Mouse (Mus musculus) heart, embryonic 12.5 days (tissue): ENCODE measurements around the gene Sh2d4b. TPM values are rescaled to one million over a fixed set of nuclear protein-coding genes. Genes with fewer than 3 reads are reported as not detected.

ENCODE experiments used
- ATAC-seq: fragments of 200-750 bp; cut with Nextera tagmentation; 2 replicates; pipeline ENCODE4 v1.8.0; 2017; ENCODE audit warnings: moderate TSS enrichment, moderate library complexity; ENCODE audit not compliant: insufficient number of reproducible peaks, low FRiP score
- H3K27ac ChIP-seq: fragments of 300-500 bp; sonication (generic); 2 replicates; pipeline ENCODE4 v1.5.1; 2016; ENCODE audit warnings: mild to moderate bottlenecking, moderate library complexity; ENCODE audit not compliant: poor library complexity, severe bottlenecking
- H3K27me3 ChIP-seq: fragments of 300-500 bp; sonication (generic); replicated peaks from 2 replicates; pipeline ENCODE4 v1.6.1; 2016; ENCODE audit warnings: mild to moderate bottlenecking, moderate library complexity
- H3K36me3 ChIP-seq: fragments of 300-500 bp; sonication (generic); 2 replicates; pipeline ENCODE4 v1.6.1; 2016; ENCODE audit warnings: mild to moderate bottlenecking, moderate library complexity
- H3K4me1 ChIP-seq: fragments of 300-500 bp; sonication (generic); replicated peaks from 2 replicates; pipeline ENCODE4 v1.6.1; 2016; ENCODE audit warnings: mild to moderate bottlenecking
- H3K4me2 ChIP-seq: fragments of 300-500 bp; sonication (generic); 2 replicates; pipeline ENCODE4 v1.6.1; 2016; ENCODE audit warnings: mild to moderate bottlenecking, moderate library complexity
- H3K4me3 ChIP-seq: fragments of 300-500 bp; sonication (generic); 2 replicates; pipeline ENCODE4 v1.5.1; 2016; ENCODE audit warnings: mild to moderate bottlenecking
- H3K9ac ChIP-seq: fragments of 300-500 bp; sonication (generic); 2 replicates; pipeline ENCODE4 v1.6.1; 2016; ENCODE audit warnings: mild to moderate bottlenecking, moderate library complexity
- H3K9me3 ChIP-seq: fragments of 300-500 bp; sonication (generic); replicated peaks from 2 replicates; pipeline ENCODE4 v1.6.1; 2016; ENCODE audit warnings: mild to moderate bottlenecking, moderate library complexity
- WGBS: fragments of 180-500 bp; shearing (Covaris S2); methylation state at CpG from one replicate; pipeline ENCODE4 v1.1.7; 2016; 5-methylcytosine and 5-hydroxymethylcytosine counted together
- polyA plus RNA-seq: library from polyadenylated mRNA; unstranded; fragments of >200 nt; fragmentation: Nextera tagmentation; extraction: Ambion mirVana; gene quantifications from 2 replicates; pipeline ENCODE4 v1.2.1, GENCODE M21; 2016

Sh2d4b gene
- 0.50 and 0.82 TPM in 2 replicates for polyA plus RNA-seq

- no peak within 1 kb of the TSS for H3K4me3 ChIP-seq
- H3K27ac ChIP-seq, result no peak within 1 kb of the TSS
- 22% methylated on average over 3 of the region's 3 CpGs for WGBS
- H3K4me2 ChIP-seq, result peak within 1 kb of the TSS; percentile 60; the same call in 1 of the 2 replicates
- H3K9me3 ChIP-seq, result no peaks in the 10 kb centered on the region
- no peaks in the 10 kb centered on the region for H3K27me3 ChIP-seq
- H3K4me1 ChIP-seq, result peaks cover 17% of the 10 kb centered on the region
- ATAC-seq, result no peak
- no peak within 1 kb of the TSS for H3K9ac ChIP-seq
- H3K36me3 ChIP-seq, result no peaks in the 10 kb centered on the region
These were observed at the start of gene Sh2d4b for GRCm38 (mm10) chr14:40893196-40893595. Gene Sh2d4b, minus strand, starts transcription at chr14:40893266.

DNA sequence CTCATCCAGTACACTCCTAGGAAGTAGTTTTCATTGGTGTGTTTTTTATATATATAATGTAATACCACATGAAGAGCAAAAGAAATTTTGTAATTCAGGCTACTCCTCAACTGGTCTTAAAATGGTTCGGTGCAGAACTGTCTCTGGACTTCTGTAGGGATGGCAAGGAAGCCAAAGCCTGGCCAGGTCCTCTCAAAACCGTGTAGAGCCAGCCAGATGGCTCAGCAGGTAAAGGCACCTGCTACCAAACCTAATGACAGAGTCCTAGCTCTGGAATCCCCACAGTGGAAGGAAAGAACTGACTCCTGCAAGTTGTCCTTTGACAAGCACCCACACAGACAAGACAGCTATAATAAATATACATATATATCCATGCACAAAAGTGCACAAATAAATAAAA is 49.4 kb upstream of the Sh2d4b start:
- Histone ChIP-seq H3K27ac (no peak overlapping the region), H3K9me3 (no peaks in the 10 kb centered on the region), H3K27me3 (no peaks in the 10 kb centered on the region), H3K4me2 (no peak overlapping the region), H3K4me1 (peaks cover 11% of the 10 kb centered on the region), H3K36me3 (no peaks in the 10 kb centered on the region), H3K4me3 (no peak overlapping the region), H3K9ac (no peak overlapping the region)
- WGBS, result 67% methylated on average over 2 of the region's 2 CpGs
- ATAC-seq, result no peak

GRCm38 (mm10) chr14:40938380-40938987 is 45.4 kb upstream of the Sh2d4b start:
- H3K36me3 ChIP-seq, result no peaks in the 10 kb centered on the region
- H3K4me3 ChIP-seq, result no peak overlapping the region
- 86% methylated on average over 11 of the region's 11 CpGs for WGBS
- no peaks in the 10 kb centered on the region for H3K27me3 ChIP-seq
- ATAC-seq, result no peak
- H3K4me1 ChIP-seq, result peaks cover 29% of the 10 kb centered on the region
- H3K27ac ChIP-seq, result no peak overlapping the region
- H3K9ac ChIP-seq, result no peak overlapping the region
- H3K4me2 ChIP-seq, result no peak overlapping the region
- H3K9me3 ChIP-seq, result no peaks in the 10 kb centered on the region

DNA sequence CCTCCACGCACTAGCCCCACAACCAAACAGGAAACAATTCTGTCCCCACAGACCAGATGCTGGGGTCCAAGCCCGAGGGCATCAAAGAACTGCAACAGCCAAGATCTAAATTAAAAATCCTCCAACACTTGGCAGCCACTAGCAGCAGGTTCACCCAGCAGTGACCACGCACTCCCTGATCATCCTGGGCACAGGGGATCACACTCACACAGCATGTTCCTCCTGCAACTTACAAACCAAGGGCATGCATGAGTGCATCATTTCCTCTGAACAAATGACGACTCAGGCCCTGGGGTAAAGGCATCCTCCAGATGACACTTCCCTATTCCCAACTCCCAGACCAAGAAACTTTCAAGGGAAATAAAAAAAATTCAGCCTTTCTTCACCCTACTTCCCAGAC is 44.0 kb upstream of the Sh2d4b start:
- H3K9me3 ChIP-seq, result no peaks in the 10 kb centered on the region
- H3K4me1 ChIP-seq, result peaks cover 37% of the 10 kb centered on the region
- H3K4me3 ChIP-seq, result no peak overlapping the region
- ATAC-seq, result no peak
- WGBS, result 80% methylated on average over 4 of the region's 4 CpGs
- H3K27me3 ChIP-seq, result no peaks in the 10 kb centered on the region
- H3K9ac ChIP-seq, result no peak overlapping the region
- H3K4me2 ChIP-seq, result no peak overlapping the region
- no peak overlapping the region for H3K27ac ChIP-seq
- H3K36me3 ChIP-seq, result no peaks in the 10 kb centered on the region

DNA sequence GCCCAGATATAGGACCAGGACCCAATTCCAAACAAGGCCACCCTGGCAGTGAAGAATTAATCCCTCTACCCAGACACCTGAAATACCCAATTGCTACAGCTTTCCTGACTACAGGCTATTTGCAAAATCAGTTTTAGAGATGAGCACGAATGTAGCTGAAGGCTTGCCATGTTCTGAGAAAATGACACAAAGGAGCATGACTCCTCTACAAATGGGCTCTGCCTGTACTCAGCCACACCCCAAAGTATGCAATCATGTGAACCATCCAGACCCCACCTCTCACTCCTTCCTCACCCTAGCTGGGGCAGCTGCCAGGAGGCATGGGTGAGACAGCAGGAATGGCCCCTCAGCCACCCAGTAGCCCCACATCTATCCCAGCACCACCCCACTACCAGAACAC is 42.4 kb upstream of the Sh2d4b start:
- WGBS, result 92% methylated on average over 1 of the region's 1 CpGs
- Histone ChIP-seq H3K36me3 (no peaks in the 10 kb centered on the region), H3K27ac (no peak overlapping the region), H3K4me2 (no peak overlapping the region), H3K4me1 (peaks cover 45% of the 10 kb centered on the region), H3K9ac (no peak overlapping the region), H3K9me3 (no peaks in the 10 kb centered on the region), H3K4me3 (no peak overlapping the region), H3K27me3 (no peaks in the 10 kb centered on the region)
- ATAC-seq, result no peak

DNA sequence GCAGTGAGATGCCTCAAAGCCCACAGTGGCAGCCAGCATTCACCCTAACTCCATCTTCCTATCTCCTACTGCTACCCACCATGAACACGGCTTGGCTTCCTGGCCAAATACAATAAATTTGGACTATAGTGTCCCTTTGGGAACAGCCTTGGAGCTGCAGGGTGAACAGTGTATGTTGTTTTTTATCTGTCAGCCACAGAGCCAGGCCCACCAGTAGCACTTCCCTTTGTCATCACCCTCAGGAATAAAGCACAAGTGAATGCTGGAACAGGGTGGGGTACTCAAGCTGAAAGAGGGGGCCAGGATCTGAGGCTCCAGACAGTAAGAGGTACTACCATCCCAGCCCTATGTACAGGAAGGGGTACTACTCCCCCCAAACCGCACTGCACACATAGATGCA is 42.0 kb upstream of the Sh2d4b start:
- Histone ChIP-seq H3K9ac (no peak overlapping the region), H3K36me3 (no peaks in the 10 kb centered on the region), H3K4me1 (peaks cover 47% of the 10 kb centered on the region), H3K27me3 (no peaks in the 10 kb centered on the region), H3K9me3 (no peaks in the 10 kb centered on the region), H3K4me2 (no peak overlapping the region), H3K4me3 (no peak overlapping the region), H3K27ac (0 out of 2 replicates have a peak overlapping the region, but pooled peaks have one; percentile 4)
- peak; percentile 17; the same call in 1 of the 2 replicates for ATAC-seq
- WGBS, result 54% methylated on average over 2 of the region's 2 CpGs

DNA sequence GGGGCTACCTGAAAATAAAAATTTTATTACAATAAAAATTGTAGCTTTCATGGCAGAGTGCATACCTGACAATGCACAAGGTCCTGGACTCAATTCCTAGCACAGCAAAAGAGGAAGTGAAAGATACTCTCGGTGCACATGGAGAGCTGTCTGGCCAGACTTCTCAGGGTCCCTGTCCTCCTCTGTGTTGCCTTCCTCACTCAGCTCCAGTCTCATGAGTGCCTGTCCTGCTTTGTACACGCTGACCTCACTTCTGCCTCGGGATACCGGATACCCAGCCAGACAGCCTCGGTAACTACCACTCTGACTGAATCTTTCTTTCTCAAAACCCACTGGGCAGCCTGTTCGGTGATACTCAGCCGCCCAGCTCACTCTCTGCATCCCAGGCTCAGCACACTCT is 40.3 kb upstream of the Sh2d4b start:
- Histone ChIP-seq H3K27me3 (no peaks in the 10 kb centered on the region), H3K4me1 (peaks cover 59% of the 10 kb centered on the region), H3K9me3 (no peaks in the 10 kb centered on the region), H3K36me3 (no peaks in the 10 kb centered on the region), H3K27ac (no peak overlapping the region), H3K4me2 (no peak overlapping the region), H3K9ac (no peak overlapping the region), H3K4me3 (no peak overlapping the region)
- ATAC-seq, result no peak
- WGBS, result 83% methylated on average over 7 of the region's 7 CpGs

DNA sequence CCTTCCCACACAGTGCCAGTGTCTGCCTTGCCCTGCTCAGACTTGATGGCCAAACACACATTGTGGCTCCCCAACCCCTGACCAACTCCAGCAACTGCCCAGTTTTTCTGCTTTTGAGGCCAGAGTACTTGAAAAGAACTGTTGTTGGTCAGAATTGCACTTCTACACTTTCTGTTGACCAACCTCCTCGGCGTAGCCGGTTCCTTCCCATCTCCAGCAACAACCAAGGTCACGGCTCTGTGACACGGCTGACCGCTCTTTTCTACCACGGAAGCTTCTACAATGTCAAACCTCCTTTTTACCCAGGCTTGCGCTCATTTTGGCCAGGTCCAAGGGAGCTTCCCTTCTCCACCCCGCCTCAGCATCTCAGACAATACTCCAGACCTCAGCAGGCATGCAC is 39.2 kb upstream of the Sh2d4b start:
- 93% methylated on average over 9 of the region's 9 CpGs for WGBS
- peaks cover 70% of the 10 kb centered on the region for H3K4me1 ChIP-seq
- no peaks in the 10 kb centered on the region for H3K27me3 ChIP-seq
- H3K9me3 ChIP-seq, result no peaks in the 10 kb centered on the region
- no peaks in the 10 kb centered on the region for H3K36me3 ChIP-seq
- H3K27ac ChIP-seq, result no peak overlapping the region
- H3K9ac ChIP-seq, result no peak overlapping the region
- H3K4me3 ChIP-seq, result no peak overlapping the region
- no peak for ATAC-seq
- H3K4me2 ChIP-seq, result no peak overlapping the region

DNA sequence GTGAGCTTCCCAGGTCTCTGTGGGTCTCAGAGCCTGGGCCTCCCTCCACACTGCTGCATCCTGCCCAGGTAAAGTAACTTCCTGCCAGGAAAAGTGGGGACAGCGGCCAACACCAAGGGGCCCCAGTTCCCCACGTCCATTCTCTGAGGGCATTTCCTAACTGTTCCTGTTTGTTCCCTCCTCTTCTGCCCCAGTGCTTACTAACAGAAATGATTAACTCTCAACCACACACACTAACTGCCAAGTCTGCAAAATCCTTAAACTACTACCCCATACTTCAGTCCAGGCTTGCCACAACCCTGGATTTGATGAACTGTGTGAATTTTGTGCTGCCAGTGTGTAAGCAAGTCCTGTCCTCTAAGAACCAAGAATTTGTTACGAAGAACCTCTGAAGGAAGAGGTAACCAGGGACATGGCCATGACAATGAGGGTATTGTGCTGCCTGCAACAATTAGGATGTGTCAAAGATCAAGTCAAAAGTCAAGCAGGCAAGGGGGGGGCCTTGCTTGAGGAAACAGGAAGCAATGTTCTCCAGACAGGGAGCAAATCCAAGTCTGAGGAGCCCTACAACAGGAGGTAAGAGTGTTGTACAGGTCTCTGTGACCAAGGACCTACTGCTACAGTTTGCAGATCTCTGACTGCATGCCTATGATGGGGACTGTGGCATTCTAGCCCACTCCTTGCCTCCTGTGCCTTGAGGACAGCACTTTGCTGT is 38.2 kb upstream of the Sh2d4b start:
- no peak overlapping the region for H3K4me3 ChIP-seq
- no peaks in the 10 kb centered on the region for H3K27me3 ChIP-seq
- H3K4me1 ChIP-seq, result peaks cover 77% of the 10 kb centered on the region
- no peak for ATAC-seq
- no peaks in the 10 kb centered on the region for H3K9me3 ChIP-seq
- H3K4me2 ChIP-seq, result no peak overlapping the region
- WGBS, result 58% methylated on average over 3 of the region's 3 CpGs
- no peak overlapping the region for H3K9ac ChIP-seq
- H3K27ac ChIP-seq, result no peak overlapping the region
- H3K36me3 ChIP-seq, result no peaks in the 10 kb centered on the region

- 69% methylated on average over 2 of the region's 2 CpGs for WGBS
- Histone ChIP-seq H3K27me3 (no peaks in the 10 kb centered on the region), H3K9ac (no peak overlapping the region), H3K4me2 (no peak overlapping the region), H3K27ac (no peak overlapping the region), H3K9me3 (no peaks in the 10 kb centered on the region), H3K4me3 (no peak overlapping the region), H3K4me1 (peaks cover 66% of the 10 kb centered on the region), H3K36me3 (no peaks in the 10 kb centered on the region)
- no peak for ATAC-seq
These were observed 36.9 kb upstream of the Sh2d4b start for GRCm38 (mm10) chr14:40929943-40930342.

- Histone ChIP-seq H3K4me1 (peaks cover 70% of the 10 kb centered on the region), H3K36me3 (no peaks in the 10 kb centered on the region), H3K4me3 (no peak overlapping the region), H3K9ac (no peak overlapping the region), H3K4me2 (no peak overlapping the region), H3K27ac (no peak overlapping the region), H3K27me3 (no peaks in the 10 kb centered on the region), H3K9me3 (no peaks in the 10 kb centered on the region)
- WGBS, result 83% methylated on average over 5 of the region's 5 CpGs
- no peak for ATAC-seq
These were observed 35.8 kb upstream of the Sh2d4b start for GRCm38 (mm10) chr14:40928897-40929296.
